ENCODE assay signal across 28 mouse cellular contexts in genomic region chr1:24175761-24176160, GRCm38 (mm10). TPM values are rescaled to one million over a fixed set of nuclear protein-coding genes. Genes with fewer than 3 reads are reported as not detected.
DNase-seq lines count a peak whose midpoint lies in the region; ATAC-seq and TF ChIP-seq lines count a peak whose summit lies in the region.
"Had no signal": no experiment of that assay in that cellular context is flagged by ENCODE, and none has a peak within 500 bp of the region (broad histone marks: within the 10 kb centered on the region; RNA-seq: fewer than 3 reads in every experiment).

No protein-coding gene starts in this region.

- H3K4me2 ChIP-seq in kidney, postnatal 0 days (ENCODE audit: low read length): no peak overlapping the region
- H3K4me2 ChIP-seq in lung, embryonic 14.5 days: no peak overlapping the region
- H3K4me2 ChIP-seq: embryonic facial prominence, embryonic 13.5 days; embryonic facial prominence, embryonic 15.5 days; forebrain, embryonic 12.5 days had no signal

- no peak for ATAC-seq in kidney, postnatal 0 days (replicated peaks; ENCODE audit: low FRiP score, low read depth)
- ATAC-seq in lung, embryonic 14.5 days (ENCODE audit: insufficient read depth): no peak
- ATAC-seq: forebrain, embryonic 14.5 days; forebrain, embryonic 16.5 days had no signal

- H3K4me1 ChIP-seq in kidney, postnatal 0 days (replicated peaks; ENCODE audit: insufficient read depth, low read length): no peaks in the 10 kb centered on the region
- no peaks in the 10 kb centered on the region for H3K4me1 ChIP-seq in lung, embryonic 14.5 days (ENCODE audit: insufficient read depth)
- no peaks in the 10 kb centered on the region for H3K4me1 ChIP-seq in embryonic facial prominence, embryonic 10.5 days
- H3K4me1 ChIP-seq: embryonic facial prominence, embryonic 13.5 days; embryonic facial prominence, embryonic 15.5 days; forebrain, embryonic 12.5 days had no signal

- no peak overlapping the region for H3K27ac ChIP-seq in kidney, postnatal 0 days
- no peak overlapping the region for H3K27ac ChIP-seq in lung, embryonic 14.5 days (ENCODE audit: low read depth)
- no peak overlapping the region for H3K27ac ChIP-seq in embryonic facial prominence, embryonic 10.5 days (replicated peaks)
- H3K27ac ChIP-seq: embryonic facial prominence, embryonic 13.5 days; embryonic facial prominence, embryonic 15.5 days; forebrain, embryonic 10.5 days; forebrain, embryonic 12.5 days had no signal

- H3K9me3 ChIP-seq in kidney, postnatal 0 days (replicated peaks; ENCODE audit: low read length): no peaks in the 10 kb centered on the region
- H3K9me3 ChIP-seq in lung, embryonic 14.5 days (ENCODE audit: low read depth, low read length): no peaks in the 10 kb centered on the region
- H3K9me3 ChIP-seq in embryonic facial prominence, embryonic 10.5 days: no peaks in the 10 kb centered on the region
- H3K9me3 ChIP-seq: embryonic facial prominence, embryonic 13.5 days; embryonic facial prominence, embryonic 15.5 days; forebrain, embryonic 10.5 days; forebrain, embryonic 12.5 days had no signal

- 55% methylated on average over 3 of the region's 3 CpGs for WGBS in kidney, postnatal 0 days
- 58% methylated on average over 3 of the region's 3 CpGs for WGBS in lung, embryonic 14.5 days
- 73% methylated on average over 3 of the region's 3 CpGs for WGBS in embryonic facial prominence, embryonic 10.5 days

- H3K36me3 ChIP-seq in kidney, postnatal 0 days (ENCODE audit: insufficient read depth, low read length): no peaks in the 10 kb centered on the region
- H3K36me3 ChIP-seq in lung, embryonic 14.5 days (ENCODE audit: insufficient read depth): no peaks in the 10 kb centered on the region
- no peaks in the 10 kb centered on the region for H3K36me3 ChIP-seq in embryonic facial prominence, embryonic 10.5 days (replicated peaks)
- H3K36me3 ChIP-seq: embryonic facial prominence, embryonic 13.5 days; embryonic facial prominence, embryonic 15.5 days; forebrain, embryonic 10.5 days; forebrain, embryonic 12.5 days had no signal

- H3K4me3 ChIP-seq in kidney, postnatal 0 days (replicated peaks; ENCODE audit: low read depth, low read length): no peak overlapping the region
- H3K4me3 ChIP-seq in lung, embryonic 14.5 days (ENCODE audit: low read depth, low read length): no peak overlapping the region
- H3K4me3 ChIP-seq in embryonic facial prominence, embryonic 10.5 days: no peak overlapping the region
- H3K4me3 ChIP-seq: embryonic facial prominence, embryonic 13.5 days; embryonic facial prominence, embryonic 15.5 days; erythroblast, embryonic 14.5 days; forebrain, embryonic 10.5 days; forebrain, embryonic 12.5 days had no signal

- no peaks in the 10 kb centered on the region for H3K27me3 ChIP-seq in kidney, postnatal 0 days (ENCODE audit: insufficient read depth, low read length)
- no peaks in the 10 kb centered on the region for H3K27me3 ChIP-seq in lung, embryonic 14.5 days (ENCODE audit: insufficient read depth, low read length)
- H3K27me3 ChIP-seq in embryonic facial prominence, embryonic 10.5 days (replicated peaks; ENCODE audit: low read depth, poor library complexity, severe bottlenecking): no peaks in the 10 kb centered on the region
- H3K27me3 ChIP-seq: embryonic facial prominence, embryonic 13.5 days; embryonic facial prominence, embryonic 15.5 days; forebrain, embryonic 12.5 days had no signal

- no peak for TF ChIP-seq CTCF in kidney, postnatal 0 days (IDR thresholded peaks at IDR 0.05; ENCODE audit: low read depth)
- no peak for TF ChIP-seq CTCF in lung, embryonic 14.5 days (IDR thresholded peaks at IDR 0.05; ENCODE audit: low read depth)

- H3K9ac ChIP-seq in kidney, postnatal 0 days (ENCODE audit: low read depth, low read length): no peak overlapping the region
- H3K9ac ChIP-seq in lung, embryonic 14.5 days: no peak overlapping the region
- H3K9ac ChIP-seq: embryonic facial prominence, embryonic 13.5 days; embryonic facial prominence, embryonic 15.5 days; forebrain, embryonic 12.5 days had no signal

- DNase-seq in kidney, postnatal 0 days (ENCODE audit: low spot score): peak; percentile 61
- DNase-seq in kidney, postnatal 25 days: no peak
- DNase-seq in lung, embryonic 14.5 days: peak; percentile 39
- no peak for DNase-seq in lung, postnatal 36 days
- peak; percentile 13 for DNase-seq in brain, adult 2 months (ENCODE audit: low read depth, low spot score)
- peak; percentile 18 for DNase-seq in embryonic facial prominence, embryonic 10.5 days (ENCODE audit: low spot score)
- DNase-seq in adrenal gland, postnatal 4 days (ENCODE audit: low spot score in 2 of 2): no peak
- no peak for DNase-seq in heart, adult 9 months (ENCODE audit: low spot score in 2 of 2)
- DNase-seq: adrenal gland, adult 2 months; adrenal gland, postnatal 10 days; adrenal gland, postnatal 25 days; cerebellum, adult 11 months; cerebellum, adult 18-20 months; cerebellum, adult 8-10 months; cerebellum, adult 9-11 months; cerebellum, postnatal 14 days; cerebellum, postnatal 36 days; embryo, embryonic 11 days had no signal

RNA-seq across cellular contexts. Expression of gene Col9a1, which starts 1.6 kb away (rescaled TPM):
- polyA plus RNA-seq in kidney, postnatal 0 days (2015; fragmentation: Nextera tagmentation; extraction: Ambion mirVana): 5.5 and 6.3 TPM in 2 replicates
- 5.7 and 7.7 TPM in 2 replicates for polyA plus RNA-seq in lung, embryonic 14.5 days (2014; fragmentation: Nextera tagmentation; extraction: Ambion mirVana)
- polyA plus RNA-seq in embryonic facial prominence, embryonic 10.5 days (2016; fragmentation: Nextera tagmentation; extraction: Ambion mirVana): 107 and 109 TPM in 2 replicates
- 1 to 10 TPM in 1 of 2 experiments, under 1 TPM in 1; 0.76 to 1.1 TPM for total RNA-seq in adrenal gland, postnatal 4 days (2021)
- total RNA-seq: adrenal gland, adult 2 months; adrenal gland, postnatal 25 days; common myeloid progenitor, adult 5-6 weeks; MEL had no signal
- polyA plus RNA-seq: adrenal gland, adult 2 months; C2C12 had no signal

Comparison
In these comparisons a context has a peak if more than half of its experiments do, and no peak if none do; other contexts are left out.
1. DNase-seq: peak in kidney, postnatal 0 days (single experiment), lung, embryonic 14.5 days (single experiment), brain, adult 2 months (single experiment) and embryonic facial prominence, embryonic 10.5 days (single experiment); none in kidney, postnatal 25 days (0 of 2), lung, postnatal 36 days (single experiment), adrenal gland, postnatal 4 days (0 of 2) and heart, adult 9 months (0 of 2).
2. RNA of gene Col9a1, which starts 1.6 kb away (polyA plus RNA-seq): 107 to 109 TPM in embryonic facial prominence, embryonic 10.5 days; 5.7 to 7.7 TPM in lung, embryonic 14.5 days and 5.5 to 6.3 TPM in kidney, postnatal 0 days; every median in the first group is over 10 times any median in the second.